Mouse (Mus musculus) heart, adult 2 months (tissue): ENCODE measurements around the gene Sprr1a. TPM values are rescaled to one million over a fixed set of nuclear protein-coding genes. Genes with fewer than 3 reads are reported as not detected.

Experiments
- DNase-seq, 2 experiments: peaks; one replicate each; pipeline ENCODE4 v3.0.0; 2021
- H3K27ac ChIP-seq: fragments of 200-600 bp; 2 replicates; pipeline ENCODE4 v1.8.1; 2022
- H3K27me3 ChIP-seq: fragments of 200-500 bp; 2 replicates; pipeline ENCODE4 v1.6.1; 2012; ENCODE audit warnings: mild to moderate bottlenecking, low read length, inconsistent platforms, mixed read lengths; ENCODE audit not compliant: control insufficient read depth, insufficient read depth
- H3K36me3 ChIP-seq: fragments of 200-500 bp; 2 replicates; pipeline ENCODE4 v1.6.1; 2012; ENCODE audit warnings: low read length, inconsistent platforms; ENCODE audit not compliant: control insufficient read depth, insufficient read depth
- H3K4me1 ChIP-seq: fragments of 200-500 bp; 2 replicates; pipeline ENCODE4 v1.6.1; 2011; ENCODE audit warnings: low read length; ENCODE audit not compliant: control insufficient read depth, insufficient read depth
- H3K4me3 ChIP-seq: fragments of 200-600 bp; 2 replicates; pipeline ENCODE4 v1.8.1; 2022
- H3K79me2 ChIP-seq: fragments of 200-500 bp; replicated peaks from 2 replicates; pipeline ENCODE4 v1.6.1; 2012; ENCODE audit warnings: mild to moderate bottlenecking, inconsistent platforms, low read length, moderate library complexity, mixed read lengths; ENCODE audit not compliant: control insufficient read depth, insufficient read depth
- H3K9ac ChIP-seq: fragments of 200-500 bp; 2 replicates; pipeline ENCODE4 v1.6.1; 2012; ENCODE audit warnings: low read depth, mild to moderate bottlenecking, control low read depth, inconsistent platforms, low read length, mixed read lengths
- CTCF ChIP-seq: fragments of 200-600 bp; IDR thresholded peaks from 2 replicates; pipeline ENCODE4 v1.8.1; 2022; ENCODE audit warnings: antibody characterized with exemption, mild to moderate bottlenecking, moderate library complexity
- EP300 ChIP-seq: fragments of 200-500 bp; IDR thresholded peaks from 2 replicates; pipeline ENCODE4 v1.6.1; 2011; ENCODE audit warnings: low read depth, low read length, control low read depth; ENCODE audit not compliant: insufficient read depth
- POLR2A ChIP-seq: fragments of 200-500 bp; IDR thresholded peaks from 2 replicates; pipeline ENCODE4 v1.6.1; 2011; ENCODE audit warnings: mild to moderate bottlenecking, low read depth, low read length, control low read depth; ENCODE audit not compliant: insufficient read depth
- WGBS: fragments of 180-500 bp; shearing (Covaris S2); methylation state at CpG from one replicate; pipeline ENCODE4 v1.1.7; 2018; 5-methylcytosine and 5-hydroxymethylcytosine counted together
- intact Hi-C: fragments of 180-260 bp; cut with DNase I; formaldehyde crosslinking; loops from one replicate; pipeline ENCODE4 v1.15.1; 2025
- polyA plus RNA-seq: library from polyadenylated mRNA; depleted of rRNA; stranded (reverse); fragments of >200 nt; gene quantifications from 2 replicates; pipeline ENCODE4 v1.2.3, GENCODE M21; 2012; rRNA removed
- total RNA-seq, 2 experiments: library from RNA; stranded (reverse); gene quantifications; 2 replicates each; pipeline ENCODE4 v1.2.3; 2021

The Sprr1a gene
- total and polyA plus RNA-seq, 3 experiments: 0.66 TPM; not detected in 2

DNA sequence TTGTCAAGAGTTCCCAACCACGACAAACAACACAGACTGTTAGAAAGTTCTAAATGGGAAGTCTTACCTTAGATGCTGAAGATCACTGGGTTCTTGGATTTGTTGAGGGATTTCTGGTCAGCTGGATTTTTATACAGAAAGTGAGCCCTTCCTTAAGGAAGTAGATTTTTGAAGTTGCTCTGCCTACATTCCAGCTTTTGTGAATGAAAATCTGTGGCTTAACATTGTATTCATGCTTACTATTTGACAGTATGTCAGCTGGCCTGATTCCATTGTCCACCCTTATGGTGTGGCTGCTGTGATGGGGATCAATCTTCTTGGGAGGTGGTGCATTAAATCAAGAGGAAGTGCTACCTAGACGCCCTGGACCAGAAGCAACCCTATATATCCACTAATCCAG lies 27.1 kb downstream of the Sprr1a start, which contains the start of gene Sprr3:
Sprr3 (minus strand) TSS at position 101 of the 400 bp plus-strand sequence.
- WGBS: 40% methylated on average over 2 of the region's 2 CpGs
- Histone ChIP-seq H3K4me3 (no peak within 1 kb of the TSS), H3K27ac (no peak within 1 kb of the TSS), H3K79me2 (no peaks in the 10 kb centered on the region), H3K27me3 (no peaks in the 10 kb centered on the region), H3K36me3 (no peaks in the 10 kb centered on the region), H3K4me1 (no peaks in the 10 kb centered on the region), H3K9ac (no peak within 1 kb of the TSS)
- no peak for DNase-seq
- intact Hi-C loops: no loop called here
- TF ChIP-seq EP300 (no peak), POLR2A (no peak), CTCF (no peak)

DNA sequence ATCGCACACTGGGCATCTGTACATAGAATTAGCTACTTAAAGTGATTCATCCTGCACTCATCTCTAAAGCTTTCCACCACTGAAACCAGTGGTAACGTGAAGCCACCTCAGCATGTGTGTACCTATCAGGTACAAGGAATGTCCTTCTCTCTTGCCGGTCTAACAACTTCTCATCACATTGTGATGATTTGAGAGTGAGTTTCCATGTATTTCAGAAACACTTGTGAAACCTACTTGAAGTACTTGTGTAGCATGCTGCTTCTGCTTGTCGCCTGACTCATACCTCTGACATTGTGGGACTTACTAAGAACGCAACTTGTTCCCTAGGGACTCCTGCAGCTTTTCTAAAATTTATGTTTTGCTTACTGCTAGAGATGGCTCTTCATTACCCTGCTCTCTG lies 30.5 kb downstream of the Sprr1a start:
- no peaks in the 10 kb centered on the region for H3K79me2 ChIP-seq
- WGBS: 65% methylated on average over 5 of the region's 5 CpGs
- no peaks in the 10 kb centered on the region for H3K4me1 ChIP-seq
- no peaks in the 10 kb centered on the region for H3K27me3 ChIP-seq
- intact Hi-C loops: no loop called here
- H3K36me3 ChIP-seq: no peaks in the 10 kb centered on the region
- TF ChIP-seq POLR2A: no peak
- TF ChIP-seq EP300: no peak
- no peak for TF ChIP-seq CTCF
- no peak overlapping the region for H3K9ac ChIP-seq
- H3K27ac ChIP-seq: no peak overlapping the region
- no peak overlapping the region for H3K4me3 ChIP-seq
- no peak for DNase-seq

DNA sequence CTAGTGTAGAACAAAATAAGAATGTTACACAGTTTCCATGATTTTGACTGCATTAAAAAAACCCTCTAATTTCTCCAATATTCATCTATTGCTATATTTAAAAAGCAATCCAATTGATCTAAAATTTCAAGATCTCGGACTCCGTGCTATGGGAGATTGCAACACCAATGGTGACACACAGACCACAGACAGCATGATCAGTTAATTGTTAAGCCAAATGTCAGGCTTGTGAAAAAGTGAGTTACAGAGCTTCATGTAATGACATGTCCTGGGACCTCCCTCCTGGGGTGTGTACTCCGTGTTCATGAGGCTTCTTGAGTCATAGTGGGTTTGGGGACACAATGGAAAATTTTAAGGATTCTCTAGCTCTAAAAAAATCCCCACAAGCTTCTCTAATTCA lies 45.5 kb downstream of the Sprr1a start:
- intact Hi-C loops: no loop called here
- Histone ChIP-seq H3K27ac (no peak overlapping the region), H3K79me2 (no peaks in the 10 kb centered on the region), H3K4me1 (no peaks in the 10 kb centered on the region), H3K36me3 (no peaks in the 10 kb centered on the region), H3K9ac (no peak overlapping the region), H3K27me3 (no peaks in the 10 kb centered on the region), H3K4me3 (no peak overlapping the region)
- DNase-seq: no peak
- WGBS: 81% methylated on average over 3 of the region's 3 CpGs
- TF ChIP-seq CTCF: no peak
- no peak for TF ChIP-seq POLR2A
- TF ChIP-seq EP300: no peak

DNA sequence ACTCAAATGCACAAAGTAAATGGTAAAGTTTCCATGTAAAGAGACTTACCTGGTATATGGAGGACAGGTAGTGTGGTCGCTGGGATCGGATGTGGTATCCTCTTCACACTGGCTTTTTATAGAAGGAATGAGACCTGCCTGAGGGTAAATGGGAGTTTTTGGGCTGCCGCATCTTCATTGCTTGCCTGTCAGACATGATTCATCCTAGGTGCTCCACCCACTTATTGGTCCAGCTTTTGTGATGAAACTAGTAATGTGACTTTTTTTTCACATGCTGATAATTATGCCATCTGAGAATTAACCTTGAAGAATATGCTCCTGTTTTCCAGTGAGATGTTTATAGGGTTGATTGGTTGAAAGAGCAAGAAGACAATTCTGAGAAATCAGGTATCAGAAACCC lies 47.0 kb downstream of the Sprr1a start, which contains the start of gene Sprr1b:
Sprr1b (minus strand) TSS at position 101 of the 400 bp plus-strand sequence.
- Histone ChIP-seq H3K27ac (no peak within 1 kb of the TSS), H3K9ac (no peak within 1 kb of the TSS), H3K4me1 (no peaks in the 10 kb centered on the region), H3K36me3 (no peaks in the 10 kb centered on the region), H3K79me2 (no peaks in the 10 kb centered on the region), H3K27me3 (no peaks in the 10 kb centered on the region), H3K4me3 (no peak within 1 kb of the TSS)
- TF ChIP-seq CTCF (no peak), EP300 (no peak), POLR2A (no peak)
- no peak for DNase-seq
- intact Hi-C loops: no loop called here
- WGBS: 89% methylated on average over 3 of the region's 3 CpGs

Other genes with a start within 250 kb of the Sprr1a start
- gene Sprr2a3, start 200.5 kb downstream of the Sprr1a start, total RNA-seq: not detected
- 0.18 TPM in 2 replicates for gene Sprr2a3, start 200.5 kb downstream of the Sprr1a start, polyA plus RNA-seq
- not detected for gene Sprr2b, start 169.3 kb downstream of the Sprr1a start, total RNA-seq
- not detected in 2 replicates for gene Sprr2b, start 169.3 kb downstream of the Sprr1a start, polyA plus RNA-seq
- gene Sprr2d, start 146.8 kb downstream of the Sprr1a start, total RNA-seq: not detected
- not detected in 2 replicates for gene Sprr2d, start 146.8 kb downstream of the Sprr1a start, polyA plus RNA-seq
- gene Sprr2e, start 133.8 kb downstream of the Sprr1a start, total RNA-seq: not detected
- gene Sprr2e, start 133.8 kb downstream of the Sprr1a start, polyA plus RNA-seq: not detected in 2 replicates
- gene Sprr2f, start 120.7 kb downstream of the Sprr1a start, total RNA-seq: not detected
- gene Sprr2f, start 120.7 kb downstream of the Sprr1a start, polyA plus RNA-seq: not detected in 2 replicates
- not detected for gene Sprr2h, start 100.2 kb downstream of the Sprr1a start, total RNA-seq
- not detected in 2 replicates for gene Sprr2h, start 100.2 kb downstream of the Sprr1a start, polyA plus RNA-seq
- gene Sprr2i, start 77.9 kb downstream of the Sprr1a start, total RNA-seq: not detected
- not detected in 2 replicates for gene Sprr2i, start 77.9 kb downstream of the Sprr1a start, polyA plus RNA-seq
- not detected for gene Sprr2j-ps, start 67.8 kb downstream of the Sprr1a start, total RNA-seq
- gene Sprr2j-ps, start 67.8 kb downstream of the Sprr1a start, polyA plus RNA-seq: not detected in 2 replicates
- 1 to 10 TPM; 3.3 to 3.5 TPM for gene Gm9774, start 56.5 kb downstream of the Sprr1a start, total RNA-seq
- gene Gm9774, start 56.5 kb downstream of the Sprr1a start, polyA plus RNA-seq: 4.6 and 4.7 TPM in 2 replicates
- gene Sprr2k, start 53.3 kb downstream of the Sprr1a start, total RNA-seq: not detected
- gene Sprr2k, start 53.3 kb downstream of the Sprr1a start, polyA plus RNA-seq: not detected in 2 replicates
- not detected for gene Sprr1b, start 47.1 kb downstream of the Sprr1a start, total RNA-seq
- not detected in 2 replicates for gene Sprr1b, start 47.1 kb downstream of the Sprr1a start, polyA plus RNA-seq
- not detected for gene Sprr3, start 27.2 kb downstream of the Sprr1a start, total RNA-seq
- not detected in 2 replicates for gene Sprr3, start 27.2 kb downstream of the Sprr1a start, polyA plus RNA-seq
- not detected for gene Sprr4, start 14.6 kb upstream of the Sprr1a start, total RNA-seq
- not detected in 2 replicates for gene Sprr4, start 14.6 kb upstream of the Sprr1a start, polyA plus RNA-seq
- gene 2310046K23Rik, start 48.6 kb upstream of the Sprr1a start, total RNA-seq: not detected
- not detected in 2 replicates for gene 2310046K23Rik, start 48.6 kb upstream of the Sprr1a start, polyA plus RNA-seq
- gene Ivl, start 87.8 kb upstream of the Sprr1a start, total RNA-seq: not detected
- not detected in 2 replicates for gene Ivl, start 87.8 kb upstream of the Sprr1a start, polyA plus RNA-seq
- gene Smcp, start 103.1 kb upstream of the Sprr1a start, total RNA-seq: not detected
- 0.86 and 0.91 TPM in 2 replicates for gene Smcp, start 103.1 kb upstream of the Sprr1a start, polyA plus RNA-seq
- not detected for gene 2210017I01Rik, start 121.6 kb upstream of the Sprr1a start, total RNA-seq
- gene 2210017I01Rik, start 121.6 kb upstream of the Sprr1a start, polyA plus RNA-seq: not detected in 2 replicates
- not detected for gene Lce6a, start 135.8 kb upstream of the Sprr1a start, total RNA-seq
- gene Lce6a, start 135.8 kb upstream of the Sprr1a start, polyA plus RNA-seq: not detected in 2 replicates
- not detected for gene Lce1a1, start 162.4 kb upstream of the Sprr1a start, total RNA-seq
- not detected in 2 replicates for gene Lce1a1, start 162.4 kb upstream of the Sprr1a start, polyA plus RNA-seq
- gene Lce1b, start 171.0 kb upstream of the Sprr1a start, total RNA-seq: not detected
- not detected in 2 replicates for gene Lce1b, start 171.0 kb upstream of the Sprr1a start, polyA plus RNA-seq
- gene Lce1a2, start 184.4 kb upstream of the Sprr1a start, total RNA-seq: not detected
- not detected in 2 replicates for gene Lce1a2, start 184.4 kb upstream of the Sprr1a start, polyA plus RNA-seq
- gene Lce1c, start 193.4 kb upstream of the Sprr1a start, total RNA-seq: not detected
- gene Lce1c, start 193.4 kb upstream of the Sprr1a start, polyA plus RNA-seq: not detected in 2 replicates
- not detected for gene Lce1d, start 201.3 kb upstream of the Sprr1a start, total RNA-seq
- gene Lce1d, start 201.3 kb upstream of the Sprr1a start, polyA plus RNA-seq: not detected in 2 replicates
- gene Lce1e, start 223.2 kb upstream of the Sprr1a start, total RNA-seq: not detected
- gene Lce1e, start 223.2 kb upstream of the Sprr1a start, polyA plus RNA-seq: not detected in 2 replicates
- gene Lce1f, start 234.5 kb upstream of the Sprr1a start, total RNA-seq: not detected
- not detected in 2 replicates for gene Lce1f, start 234.5 kb upstream of the Sprr1a start, polyA plus RNA-seq